ENCODE assay signal across 33 mouse cellular contexts in the genomic region with DNA sequence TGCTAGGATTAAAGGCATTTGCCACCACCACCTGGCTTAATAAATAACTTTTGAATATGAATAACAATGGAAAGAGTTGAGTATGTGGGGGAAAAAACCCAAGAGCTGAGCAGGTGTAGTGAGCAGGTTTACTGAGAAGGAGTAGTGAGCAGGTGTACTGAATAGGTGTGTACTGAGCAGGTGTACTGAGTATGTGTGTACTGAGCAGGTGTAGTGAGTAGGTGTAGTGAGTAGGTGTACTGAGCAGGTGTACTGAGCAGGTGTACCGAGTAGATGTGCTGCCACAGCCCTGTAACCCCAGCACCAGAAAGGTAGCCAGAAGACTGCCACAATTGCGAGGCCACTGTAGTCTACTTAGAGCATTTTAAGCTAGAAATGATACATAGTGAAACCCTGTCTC. TPM values are rescaled to one million over a fixed set of nuclear protein-coding genes. Genes with fewer than 3 reads are reported as not detected.
DNase-seq lines count a peak whose midpoint lies in the region; ATAC-seq and TF ChIP-seq lines count a peak whose summit lies in the region.
"Had no signal": no experiment of that assay in that cellular context is flagged by ENCODE, and none has a peak within 500 bp of the region (broad histone marks: within the 10 kb centered on the region; RNA-seq: fewer than 3 reads in every experiment).

No protein-coding gene starts in this region.

- TF ChIP-seq POLR2A in MEL (IDR thresholded peaks at IDR 0.05; ENCODE audit: control insufficient read depth in 1 of 2, insufficient read depth in 1 of 2, low read depth in 1 of 2, low read length in 2 of 2, poor library complexity in 1 of 2), result peak; percentile 10 to 44; a peak in 2 of 4 replicates

- no peak overlapping the region for H3K4me2 ChIP-seq in liver, embryonic 12.5 days
- H3K4me2 ChIP-seq in liver, embryonic 11.5 days, result no peak overlapping the region
- H3K4me2 ChIP-seq in liver, postnatal 0 days (ENCODE audit: low read depth, low read length), result no peak overlapping the region
- H3K4me2 ChIP-seq: embryonic facial prominence, embryonic 13.5 days; forebrain, embryonic 12.5 days; forebrain, embryonic 15.5 days; heart, embryonic 12.5 days; heart, embryonic 15.5 days; hindbrain, embryonic 13.5 days had no signal

- ATAC-seq in liver, embryonic 12.5 days, result no peak
- no peak for ATAC-seq in liver, embryonic 11.5 days (replicated peaks; ENCODE audit: low FRiP score)
- no peak for ATAC-seq in liver, postnatal 0 days
- ATAC-seq: forebrain, embryonic 15.5 days; hindbrain, embryonic 16.5 days had no signal

- H3K79me2 ChIP-seq in MEL (ENCODE audit: control insufficient read depth, insufficient read depth, low read length, poor library complexity), result peaks cover 29% of the 10 kb centered on the region

- no peak for TF ChIP-seq RAD21 in MEL (IDR thresholded peaks at IDR 0.05; ENCODE audit: low read depth, low read length)

- H3K4me1 ChIP-seq in liver, embryonic 12.5 days, result peaks cover 70% of the 10 kb centered on the region
- peaks cover 22% of the 10 kb centered on the region for H3K4me1 ChIP-seq in liver, embryonic 11.5 days (replicated peaks; ENCODE audit: control insufficient read depth, insufficient read depth, low read length)
- peaks cover 16 to 33% of the 10 kb centered on the region in 2 experiments for H3K4me1 ChIP-seq in MEL (ENCODE audit: control insufficient read depth in 1 of 2, insufficient read depth in 2 of 2, low read length in 2 of 2)
- H3K4me1 ChIP-seq in liver, postnatal 0 days (ENCODE audit: insufficient read depth), result peaks cover 51% of the 10 kb centered on the region

- no peak for TF ChIP-seq EP300 in MEL (IDR thresholded peaks at IDR 0.05; ENCODE audit: low read depth in 1 of 2, low read length in 2 of 2)
- no peak for TF ChIP-seq EP300 in liver, postnatal 0 days (IDR thresholded peaks at IDR 0.05; ENCODE audit: low read depth)

- H3K36me3 ChIP-seq in liver, embryonic 12.5 days, result no peaks in the 10 kb centered on the region
- no peaks in the 10 kb centered on the region for H3K36me3 ChIP-seq in liver, embryonic 11.5 days (ENCODE audit: control insufficient read depth, insufficient read depth, low read length)
- H3K36me3 ChIP-seq in MEL (ENCODE audit: control insufficient read depth in 1 of 2, insufficient read depth in 2 of 2, low read length in 2 of 2), result peaks cover 0 to 33% of the 10 kb centered on the region in 2 experiments; a peak in 3 of 4 replicates
- H3K36me3 ChIP-seq in liver, postnatal 0 days (replicated peaks; ENCODE audit: insufficient read depth, low read length), result no peaks in the 10 kb centered on the region
- H3K36me3 ChIP-seq: embryonic facial prominence, embryonic 10.5 days; embryonic facial prominence, embryonic 13.5 days; forebrain, embryonic 12.5 days; forebrain, embryonic 15.5 days; G1E; heart, embryonic 12.5 days; heart, embryonic 15.5 days; hindbrain, embryonic 10.5 days; hindbrain, embryonic 13.5 days had no signal

- no peak overlapping the region for H3K4me3 ChIP-seq in liver, embryonic 12.5 days
- no peak overlapping the region for H3K4me3 ChIP-seq in liver, embryonic 11.5 days (ENCODE audit: low read depth, low read length)
- H3K4me3 ChIP-seq in MEL (ENCODE audit: control insufficient read depth in 1 of 2, insufficient read depth in 1 of 2, low read depth in 2 of 2, low read length in 2 of 2), result peak overlapping the region; percentile 42 to 47
- no peak overlapping the region for H3K4me3 ChIP-seq in liver, postnatal 0 days (ENCODE audit: low read depth, low read length)
- H3K4me3 ChIP-seq: embryonic facial prominence, embryonic 10.5 days; embryonic facial prominence, embryonic 13.5 days; erythroblast, embryonic 14.5 days; forebrain, embryonic 12.5 days; forebrain, embryonic 15.5 days; heart, embryonic 12.5 days; heart, embryonic 15.5 days; hindbrain, embryonic 10.5 days; hindbrain, embryonic 13.5 days had no signal

- H3K27ac ChIP-seq in liver, embryonic 12.5 days, result 0 out of 2 replicates have a peak overlapping the region, but pooled peaks have one; percentile 20
- H3K27ac ChIP-seq in liver, embryonic 11.5 days (ENCODE audit: low read depth, low read length), result no peak overlapping the region
- H3K27ac ChIP-seq in MEL (ENCODE audit: control insufficient read depth, low read depth, low read length), result peak overlapping the region; percentile 98
- peak overlapping the region; percentile 66; the same call in 1 of the 2 replicates for H3K27ac ChIP-seq in liver, postnatal 0 days (ENCODE audit: low read depth)
- H3K27ac ChIP-seq: embryonic facial prominence, embryonic 10.5 days; embryonic facial prominence, embryonic 13.5 days; forebrain, embryonic 12.5 days; forebrain, embryonic 15.5 days; heart, embryonic 15.5 days; hindbrain, embryonic 10.5 days; hindbrain, embryonic 13.5 days had no signal

- 71% methylated on average over 2 of the region's 2 CpGs for WGBS in liver, embryonic 12.5 days (ENCODE audit: insufficient replicate concordance)
- 88% methylated on average over 2 of the region's 2 CpGs for WGBS in liver, embryonic 11.5 days
- WGBS in liver, postnatal 0 days (ENCODE audit: insufficient replicate concordance), result 70% methylated on average over 2 of the region's 2 CpGs

- H3K27me3 ChIP-seq in liver, embryonic 12.5 days (replicated peaks), result no peaks in the 10 kb centered on the region
- no peaks in the 10 kb centered on the region for H3K27me3 ChIP-seq in liver, embryonic 11.5 days (replicated peaks; ENCODE audit: control insufficient read depth, insufficient read depth, low read length)
- no peaks in the 10 kb centered on the region for H3K27me3 ChIP-seq in MEL (ENCODE audit: control insufficient read depth in 1 of 2, insufficient read depth in 2 of 2, low read length in 2 of 2)
- H3K27me3 ChIP-seq in liver, postnatal 0 days (ENCODE audit: insufficient read depth, low read length), result no peaks in the 10 kb centered on the region
- H3K27me3 ChIP-seq: CH12.LX; forebrain, embryonic 12.5 days; forebrain, embryonic 15.5 days; heart, embryonic 12.5 days; heart, embryonic 15.5 days; hindbrain, embryonic 13.5 days had no signal

- TF ChIP-seq CTCF in MEL (IDR thresholded peaks at IDR 0.05 in 2 of 3, conservative IDR thresholded peaks at IDR 0.05 in 1 of 3; ENCODE audit: control insufficient read depth in 1 of 3, insufficient read depth in 1 of 3, low read depth in 2 of 3, low read length in 3 of 3, poor library complexity in 1 of 3, severe bottlenecking in 1 of 3), result no peak
- TF ChIP-seq CTCF in liver, postnatal 0 days (IDR thresholded peaks at IDR 0.05; ENCODE audit: low read depth), result no peak

- H3K9me3 ChIP-seq in liver, embryonic 12.5 days (replicated peaks), result no peaks in the 10 kb centered on the region
- no peaks in the 10 kb centered on the region for H3K9me3 ChIP-seq in liver, embryonic 11.5 days (ENCODE audit: control insufficient read depth, low read length)
- H3K9me3 ChIP-seq in MEL (replicated peaks; ENCODE audit: insufficient read depth, low read length), result no peaks in the 10 kb centered on the region
- H3K9me3 ChIP-seq in liver, postnatal 0 days (ENCODE audit: low read length), result no peaks in the 10 kb centered on the region
- H3K9me3 ChIP-seq: embryonic facial prominence, embryonic 10.5 days; embryonic facial prominence, embryonic 13.5 days; forebrain, embryonic 12.5 days; forebrain, embryonic 15.5 days; G1E; heart, embryonic 12.5 days; heart, embryonic 15.5 days; hindbrain, embryonic 10.5 days; hindbrain, embryonic 13.5 days had no signal

- H3K9ac ChIP-seq in liver, embryonic 12.5 days, result no peak overlapping the region
- no peak overlapping the region for H3K9ac ChIP-seq in liver, embryonic 11.5 days (ENCODE audit: low read depth, low read length)
- peak overlapping the region; percentile 66 for H3K9ac ChIP-seq in MEL (ENCODE audit: control insufficient read depth, low read depth, low read length, poor library complexity, severe bottlenecking)
- no peak overlapping the region for H3K9ac ChIP-seq in liver, postnatal 0 days (replicated peaks)
- H3K9ac ChIP-seq: embryonic facial prominence, embryonic 13.5 days; forebrain, embryonic 12.5 days; forebrain, embryonic 15.5 days; heart, embryonic 12.5 days; heart, embryonic 15.5 days; hindbrain, embryonic 13.5 days had no signal

- DNase-seq in liver, embryonic 11.5 days (ENCODE audit: low spot score), result no peak
- peak; percentile 44 for DNase-seq in MEL (ENCODE audit: low read depth, low spot score)
- DNase-seq in induced T-regulatory cell, adult 2 months (ENCODE audit: low read depth), result peak; percentile 61
- DNase-seq in liver, postnatal 0 days, result no peak
- DNase-seq in adrenal gland, adult 18-20 months (ENCODE audit: low spot score in 2 of 2), result no peak
- no peak for DNase-seq in kidney, adult 8-10 months
- no peak for DNase-seq in thymus, postnatal 36 days
- DNase-seq: adrenal gland, postnatal 10 days; adrenal gland, postnatal 36 days; B cell, adult 2 months; cerebellum, adult 11 months; cerebellum, adult 2 months; cerebellum, postnatal 10 days; cerebellum, postnatal 36 days; embryo, embryonic 11 days; gastrocnemius, postnatal 25 days; heart, adult 18-20 months; heart, postnatal 10 days; heart, postnatal 36 days had no signal

RNA-seq across cellular contexts. Expression of a gene that starts 2.3 kb away (rescaled TPM):
- polyA plus RNA-seq in liver, embryonic 12.5 days (2016; fragmentation: Nextera tagmentation; extraction: Ambion mirVana), result not detected in 2 replicates
- not detected in 2 replicates for polyA plus RNA-seq in liver, embryonic 11.5 days (2014; fragmentation: Nextera tagmentation; extraction: Ambion mirVana)
- 57.1 and 89.3 TPM in 2 replicates for total RNA-seq in MEL (2012; rRNA removed)
- polyA plus RNA-seq in MEL (2012; ENCODE audit: insufficient read depth in 1 of 2, insufficient read length in 2 of 2, low read depth in 1 of 2, low replicate concordance in 2 of 2, missing spikeins in 1 of 2), result 10 to 100 TPM in 1 of 2 experiments, not detected in 1; 50.4 TPM
- polyA plus RNA-seq in liver, postnatal 0 days (2015; fragmentation: Nextera tagmentation; extraction: Ambion mirVana), result 0.59 and 1.8 TPM in 2 replicates
- not detected for total RNA-seq in adrenal gland, adult 18-20 months (2021)
- total RNA-seq: adrenal gland, postnatal 36 days; CH12.LX; gastrocnemius, adult 8-10 months; gastrocnemius, postnatal 25 days; heart, adult 18-20 months; heart, postnatal 10 days; heart, postnatal 36 days had no signal
- polyA plus RNA-seq: embryonic facial prominence, embryonic 10.5 days; embryonic facial prominence, embryonic 13.5 days; erythroblast, embryonic 14.5 days; forebrain, embryonic 12.5 days; forebrain, embryonic 15.5 days; G1E; heart, embryonic 12.5 days; heart, embryonic 15.5 days; hindbrain, embryonic 10.5 days; hindbrain, embryonic 13.5 days; hindbrain, embryonic 16.5 days had no signal

RNA-seq across cellular contexts. Expression of a gene that starts 6.4 kb away (rescaled TPM):
- polyA plus RNA-seq in liver, embryonic 12.5 days (2016; fragmentation: Nextera tagmentation; extraction: Ambion mirVana), result 8.3 and 8.5 TPM in 2 replicates
- polyA plus RNA-seq in liver, embryonic 11.5 days (2014; fragmentation: Nextera tagmentation; extraction: Ambion mirVana), result 12.3 and 13.7 TPM in 2 replicates
- 51.1 and 54.9 TPM in 2 replicates for total RNA-seq in MEL (2012; rRNA removed)
- 100 to 1,000 TPM in 1 of 2 experiments, 10 to 100 TPM in 1; 79.4 to 101 TPM for polyA plus RNA-seq in MEL (2012; ENCODE audit: insufficient read depth in 1 of 2, insufficient read length in 2 of 2, low read depth in 1 of 2, low replicate concordance in 2 of 2, missing spikeins in 1 of 2)
- polyA plus RNA-seq in liver, postnatal 0 days (2015; fragmentation: Nextera tagmentation; extraction: Ambion mirVana), result 7.6 and 8.1 TPM in 2 replicates
- 1 to 10 TPM in 1 of 2 experiments, under 1 TPM in 1; 0.96 to 1.6 TPM for total RNA-seq in adrenal gland, adult 18-20 months (2021)

RNA-seq across cellular contexts. Expression of a gene that starts 37.2 kb away (rescaled TPM):
- 36.5 and 40.3 TPM in 2 replicates for polyA plus RNA-seq in liver, embryonic 12.5 days (2016; fragmentation: Nextera tagmentation; extraction: Ambion mirVana)
- 43.8 and 44.2 TPM in 2 replicates for polyA plus RNA-seq in liver, embryonic 11.5 days (2014; fragmentation: Nextera tagmentation; extraction: Ambion mirVana)
- 2.5 and 2.7 TPM in 2 replicates for total RNA-seq in MEL (2012; rRNA removed)
- polyA plus RNA-seq in MEL (2012; ENCODE audit: insufficient read depth in 1 of 2, insufficient read length in 2 of 2, low read depth in 1 of 2, low replicate concordance in 2 of 2, missing spikeins in 1 of 2), result 1 to 10 TPM in 1 of 2 experiments, not detected in 1; 3.7 TPM
- 148 and 151 TPM in 2 replicates for polyA plus RNA-seq in liver, postnatal 0 days (2015; fragmentation: Nextera tagmentation; extraction: Ambion mirVana)
- under 1 TPM; 0.30 to 0.51 TPM for total RNA-seq in adrenal gland, adult 18-20 months (2021)
- total RNA-seq: heart, postnatal 36 days had no signal

RNA-seq across cellular contexts. Expression of a gene that starts 42.5 kb away (rescaled TPM):
- 126 and 132 TPM in 2 replicates for polyA plus RNA-seq in liver, embryonic 12.5 days (2016; fragmentation: Nextera tagmentation; extraction: Ambion mirVana)
- polyA plus RNA-seq in liver, embryonic 11.5 days (2014; fragmentation: Nextera tagmentation; extraction: Ambion mirVana), result 152 and 170 TPM in 2 replicates
- total RNA-seq in MEL (2012; rRNA removed), result 57.7 and 75.7 TPM in 2 replicates
- 100 to 1,000 TPM; 119 to 298 TPM for polyA plus RNA-seq in MEL (2012; ENCODE audit: insufficient read depth in 1 of 2, insufficient read length in 2 of 2, low read depth in 1 of 2, low replicate concordance in 2 of 2, missing spikeins in 1 of 2)
- 45.4 and 47.4 TPM in 2 replicates for polyA plus RNA-seq in liver, postnatal 0 days (2015; fragmentation: Nextera tagmentation; extraction: Ambion mirVana)
- 1 to 10 TPM; 1.7 to 2.4 TPM for total RNA-seq in adrenal gland, adult 18-20 months (2021)

RNA-seq across cellular contexts. Expression of a gene that starts 52.8 kb away (rescaled TPM):
- 7.3 and 7.4 TPM in 2 replicates for polyA plus RNA-seq in liver, embryonic 12.5 days (2016; fragmentation: Nextera tagmentation; extraction: Ambion mirVana)
- 12.7 and 14.4 TPM in 2 replicates for polyA plus RNA-seq in liver, embryonic 11.5 days (2014; fragmentation: Nextera tagmentation; extraction: Ambion mirVana)
- total RNA-seq in MEL (2012; rRNA removed), result 169 and 182 TPM in 2 replicates
- 100 to 1,000 TPM; 135 to 184 TPM for polyA plus RNA-seq in MEL (2012; ENCODE audit: insufficient read depth in 1 of 2, insufficient read length in 2 of 2, low read depth in 1 of 2, low replicate concordance in 2 of 2, missing spikeins in 1 of 2)
- 4.9 and 5.6 TPM in 2 replicates for polyA plus RNA-seq in liver, postnatal 0 days (2015; fragmentation: Nextera tagmentation; extraction: Ambion mirVana)
- total RNA-seq in adrenal gland, adult 18-20 months (2021), result 1 to 10 TPM in 1 of 2 experiments, under 1 TPM in 1; 0.89 to 1.3 TPM
- polyA plus RNA-seq: forebrain, embryonic 15.5 days; hindbrain, embryonic 10.5 days; hindbrain, embryonic 16.5 days had no signal

Comparison
In these comparisons a context has a peak if more than half of its experiments do, and no peak if none do; other contexts are left out.
1. H3K4me3 ChIP-seq: peak in MEL (2 of 2); none in liver, embryonic 12.5 days (single experiment), liver, embryonic 11.5 days (single experiment) and liver, postnatal 0 days (single experiment).
2. DNase-seq: peak in MEL (single experiment) and induced T-regulatory cell, adult 2 months (single experiment); none in liver, embryonic 11.5 days (single experiment), liver, postnatal 0 days (single experiment), adrenal gland, adult 18-20 months (0 of 2), kidney, adult 8-10 months (0 of 2) and thymus, postnatal 36 days (0 of 2).
3. RNA of a gene that starts 2.3 kb away (polyA plus RNA-seq): 50.4 TPM in MEL; 0.59 to 1.8 TPM in liver, postnatal 0 days, not detected in liver, embryonic 12.5 days and not detected in liver, embryonic 11.5 days; every median in the first group is over 10 times any median in the second.